Mouse (Mus musculus) megakaryocyte, embryonic 14.5 days (primary cell): ENCODE measurements around the gene Wnk2.

Experiments
- FLI1 ChIP-seq: IDR thresholded peaks from 2 replicates; pipeline ENCODE4 v1.6.1; 2012; ENCODE audit warnings: low read length, inconsistent platforms, mixed read lengths
- GATA1 ChIP-seq: IDR thresholded peaks from 3 replicates; pipeline ENCODE4 v1.6.1; 2012; ENCODE audit warnings: mixed read lengths, low read length, inconsistent platforms, borderline replicate concordance

- no peak for TF ChIP-seq FLI1
- TF ChIP-seq GATA1 = no peak
Measured at GRCm38 (mm10) chr13:49170623-49171022, 22.8 kb upstream of the Wnk2 start.
